Mouse (Mus musculus): ENCODE measurements around the gene Hic1. TPM values are rescaled to one million over a fixed set of nuclear protein-coding genes. Genes with fewer than 3 reads are reported as not detected.

Hic1 gene
- polyA plus RNA-seq, 1 experiment from 2014 or later, result 5.9 TPM

DNA sequence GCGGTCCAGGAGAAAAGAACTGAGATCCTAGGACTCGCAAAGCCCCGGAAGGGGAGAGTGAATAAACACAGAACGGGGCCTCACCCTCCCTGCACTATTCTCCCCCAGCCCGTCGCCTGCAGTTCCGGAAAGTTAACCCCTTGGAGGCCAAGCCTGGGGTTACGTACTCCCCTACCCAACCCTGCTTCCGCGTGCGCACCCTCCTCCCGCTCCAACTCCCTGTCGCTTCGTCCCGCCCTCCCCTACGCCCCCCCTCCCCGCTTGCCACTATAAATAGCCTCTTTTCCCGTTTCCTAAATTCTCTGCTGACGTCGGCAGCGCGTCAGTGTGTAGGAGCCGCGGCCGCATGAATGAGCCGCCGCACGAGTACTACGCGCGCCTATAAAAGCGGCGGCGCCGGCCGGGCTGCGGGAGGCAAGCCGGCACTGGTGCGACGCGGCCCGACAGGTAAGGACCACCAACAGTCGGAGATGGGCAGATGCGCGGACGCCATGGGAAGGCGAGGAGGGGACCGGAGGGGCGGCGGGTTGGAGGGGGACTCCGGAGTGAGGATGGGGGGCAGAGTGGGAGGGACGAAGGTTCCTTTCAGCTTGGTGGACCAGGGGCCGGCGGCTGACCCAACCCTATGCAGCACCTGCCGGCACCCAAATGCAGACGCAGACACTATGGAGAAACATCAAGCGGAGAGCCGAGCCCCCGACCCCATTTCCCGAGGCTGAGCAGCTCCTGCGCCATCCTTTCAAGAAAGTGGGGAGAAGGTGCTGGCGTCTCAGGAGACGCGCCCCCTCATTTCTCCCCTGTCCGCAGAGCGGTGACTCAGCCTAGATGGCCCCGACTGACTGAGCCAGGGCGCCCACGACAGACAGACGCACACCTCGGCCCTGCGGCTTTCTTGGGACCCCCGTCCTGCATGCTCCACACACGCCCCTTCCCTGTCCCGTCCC lies 3.1 kb upstream of the Hic1 start:
- no peak overlapping the region for H3K27ac ChIP-seq (ENCODE audit: low read length)
- peaks cover 24% of the 10 kb centered on the region for H3K4me1 ChIP-seq (ENCODE audit: control insufficient read depth, insufficient read depth, low read length)
- H3K4me2 ChIP-seq (ENCODE audit: low read depth, low read length), result peak overlapping the region; percentile 96
- H3K4me3 ChIP-seq (replicated peaks; ENCODE audit: low read length), result peak overlapping the region; percentile 66
- under 1% methylated on average over 75 of the region's 75 CpGs for WGBS
- peak overlapping the region; percentile 3; the same call in 1 of the 2 replicates for H3K9ac ChIP-seq (ENCODE audit: low read length)
- no peaks in the 10 kb centered on the region for H3K36me3 ChIP-seq (ENCODE audit: control insufficient read depth, insufficient read depth, low read length)
- ATAC-seq (ENCODE audit: insufficient read depth, low FRiP score), result no peak
- H3K9me3 ChIP-seq (replicated peaks; ENCODE audit: control insufficient read depth, low read length), result no peaks in the 10 kb centered on the region
- peaks cover 26% of the 10 kb centered on the region for H3K27me3 ChIP-seq (ENCODE audit: control insufficient read depth, insufficient read depth, low read length)

DNA sequence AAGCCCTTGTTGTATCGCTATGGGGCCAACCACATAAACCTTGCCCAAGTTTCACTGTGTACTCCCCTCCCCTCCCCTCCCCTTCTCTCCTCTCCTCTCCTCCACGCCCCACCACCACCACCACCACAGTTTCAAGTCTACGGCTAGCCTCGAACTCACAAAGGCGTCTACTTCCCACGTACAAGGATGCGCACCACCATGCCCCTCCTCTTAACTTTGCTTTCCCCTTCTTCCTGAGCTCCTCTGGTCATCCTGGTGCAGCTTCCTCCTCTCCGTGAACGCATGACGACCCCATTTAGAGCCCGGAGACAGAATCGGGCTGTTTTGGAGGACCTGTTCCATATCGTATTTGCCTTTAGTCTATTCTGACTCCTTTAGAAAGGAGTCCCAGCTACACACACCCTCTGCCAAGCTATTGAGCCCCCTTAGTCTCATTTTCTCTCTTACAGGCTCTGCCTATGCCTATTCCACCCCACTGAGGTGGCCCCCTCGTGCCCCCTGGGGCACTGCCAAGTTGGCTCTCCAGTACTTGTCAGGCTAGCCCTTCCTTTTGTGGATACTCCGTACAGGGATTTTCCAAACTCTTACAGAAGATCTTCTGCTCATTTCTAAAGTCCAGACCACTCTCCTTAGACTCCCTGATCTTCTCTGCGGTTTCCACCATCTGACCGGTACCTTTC lies 2.0 kb upstream of the Hic1 start:
- Histone ChIP-seq H3K4me1 (ENCODE audit: control insufficient read depth, insufficient read depth, low read length) (peaks cover 30% of the 10 kb centered on the region), H3K36me3 (ENCODE audit: control insufficient read depth, insufficient read depth, low read length) (no peaks in the 10 kb centered on the region), H3K4me2 (ENCODE audit: low read depth, low read length) (no peak overlapping the region), H3K27me3 (ENCODE audit: control insufficient read depth, insufficient read depth, low read length) (peaks cover 28% of the 10 kb centered on the region), H3K4me3 (replicated peaks; ENCODE audit: low read length) (no peak overlapping the region), H3K9ac (ENCODE audit: low read length) (no peak overlapping the region), H3K9me3 (replicated peaks; ENCODE audit: control insufficient read depth, low read length) (no peaks in the 10 kb centered on the region), H3K27ac (ENCODE audit: low read length) (no peak overlapping the region)
- WGBS, result 14% methylated on average over 17 of the region's 17 CpGs
- ATAC-seq (ENCODE audit: insufficient read depth, low FRiP score), result no peak

DNA sequence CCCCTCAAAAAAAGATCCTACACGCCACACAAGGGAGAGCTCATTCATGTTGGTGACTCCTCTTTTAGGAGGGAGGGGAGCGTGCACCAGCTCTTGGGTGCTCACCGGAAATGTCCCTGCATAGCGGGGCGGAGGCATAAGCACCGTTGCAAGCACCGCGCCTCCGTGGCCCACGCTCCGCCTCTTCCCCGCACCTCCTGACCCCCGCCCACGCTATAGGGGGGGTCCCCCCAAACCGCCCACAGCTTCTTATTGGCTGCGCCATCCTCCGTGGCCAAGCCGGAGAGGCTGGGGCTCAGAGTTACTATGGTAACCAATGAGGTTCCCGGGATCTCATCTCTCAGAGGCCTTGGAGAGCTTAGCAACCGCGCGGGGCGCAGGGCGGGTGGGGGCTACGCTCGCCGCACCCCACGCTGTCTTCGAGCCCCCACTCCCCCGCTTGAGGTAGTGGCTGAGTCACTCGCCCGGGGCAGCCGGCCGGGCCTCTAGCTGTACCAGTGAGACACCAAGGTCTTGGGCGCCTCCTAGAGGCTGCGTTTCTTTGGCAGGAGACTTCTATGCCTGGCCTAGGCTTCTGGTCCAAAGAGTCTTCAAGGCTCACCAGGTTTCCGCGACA lies 925 bp upstream of the Hic1 start:
- Histone ChIP-seq H3K4me1 (ENCODE audit: control insufficient read depth, insufficient read depth, low read length) (peaks cover 39% of the 10 kb centered on the region), H3K27ac (ENCODE audit: low read length) (peak overlapping the region; percentile 94), H3K9me3 (replicated peaks; ENCODE audit: control insufficient read depth, low read length) (no peaks in the 10 kb centered on the region), H3K27me3 (ENCODE audit: control insufficient read depth, insufficient read depth, low read length) (peaks cover 34% of the 10 kb centered on the region), H3K9ac (ENCODE audit: low read length) (peak overlapping the region; percentile 86), H3K4me3 (replicated peaks; ENCODE audit: low read length) (peak overlapping the region; percentile 73), H3K4me2 (ENCODE audit: low read depth, low read length) (peak overlapping the region; percentile 88), H3K36me3 (ENCODE audit: control insufficient read depth, insufficient read depth, low read length) (no peaks in the 10 kb centered on the region)
- under 1% methylated on average over 38 of the region's 38 CpGs for WGBS
- peak; percentile 45 for ATAC-seq (ENCODE audit: insufficient read depth, low FRiP score)

DNA sequence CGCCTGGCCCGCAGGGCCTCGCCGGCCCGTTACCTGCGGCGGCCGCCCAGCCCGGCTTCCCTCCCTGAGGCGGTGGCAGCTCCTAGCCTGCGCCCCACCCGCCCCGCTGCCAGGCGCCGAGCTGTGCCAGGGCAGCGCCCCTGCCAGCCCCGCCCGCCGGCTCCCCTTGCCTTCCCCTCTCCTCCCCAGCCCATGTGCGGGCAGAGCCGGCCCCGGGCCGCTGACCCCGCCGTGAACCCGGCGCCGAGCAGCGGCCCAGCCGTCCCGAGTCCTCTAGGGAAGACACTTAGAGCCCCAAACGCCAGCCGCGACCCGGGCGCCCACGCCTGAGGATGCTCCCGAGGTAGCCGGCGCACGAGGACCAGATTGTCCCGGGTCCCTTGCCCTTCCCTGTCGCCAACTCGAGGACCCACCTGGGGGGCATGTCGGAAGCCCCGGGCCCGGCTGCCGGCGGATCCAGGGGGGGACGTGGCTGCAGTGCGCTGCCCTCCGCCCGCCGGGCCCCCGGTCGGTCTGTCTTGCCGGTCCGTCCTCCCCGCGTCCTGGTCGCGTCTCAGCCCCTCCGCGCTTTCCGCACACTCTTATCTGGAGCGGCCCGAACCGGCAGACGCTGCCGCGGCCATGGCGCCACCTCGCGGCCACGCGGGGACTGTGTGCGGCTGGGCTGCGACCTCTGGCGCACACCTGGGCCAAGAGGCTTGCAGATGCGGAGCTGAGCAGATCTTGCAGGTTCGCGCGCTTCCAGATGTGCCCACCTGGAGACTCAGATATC lies 543 bp downstream of the Hic1 start:
- H3K36me3 ChIP-seq (ENCODE audit: control insufficient read depth, insufficient read depth, low read length), result no peaks in the 10 kb centered on the region
- peak overlapping the region; percentile 88 for H3K4me2 ChIP-seq (ENCODE audit: low read depth, low read length)
- H3K27ac ChIP-seq (ENCODE audit: low read length), result peak overlapping the region; percentile 94
- peak overlapping the region; percentile 86 for H3K9ac ChIP-seq (ENCODE audit: low read length)
- no peaks in the 10 kb centered on the region for H3K9me3 ChIP-seq (replicated peaks; ENCODE audit: control insufficient read depth, low read length)
- WGBS, result under 1% methylated on average over 82 of the region's 83 CpGs
- H3K27me3 ChIP-seq (ENCODE audit: control insufficient read depth, insufficient read depth, low read length), result peaks cover 34% of the 10 kb centered on the region
- peaks cover 46% of the 10 kb centered on the region for H3K4me1 ChIP-seq (ENCODE audit: control insufficient read depth, insufficient read depth, low read length)
- H3K4me3 ChIP-seq (replicated peaks; ENCODE audit: low read length), result peak overlapping the region; percentile 73
- ATAC-seq (ENCODE audit: insufficient read depth, low FRiP score), result peak; percentile 46; the same call in 1 of the 2 replicates

DNA sequence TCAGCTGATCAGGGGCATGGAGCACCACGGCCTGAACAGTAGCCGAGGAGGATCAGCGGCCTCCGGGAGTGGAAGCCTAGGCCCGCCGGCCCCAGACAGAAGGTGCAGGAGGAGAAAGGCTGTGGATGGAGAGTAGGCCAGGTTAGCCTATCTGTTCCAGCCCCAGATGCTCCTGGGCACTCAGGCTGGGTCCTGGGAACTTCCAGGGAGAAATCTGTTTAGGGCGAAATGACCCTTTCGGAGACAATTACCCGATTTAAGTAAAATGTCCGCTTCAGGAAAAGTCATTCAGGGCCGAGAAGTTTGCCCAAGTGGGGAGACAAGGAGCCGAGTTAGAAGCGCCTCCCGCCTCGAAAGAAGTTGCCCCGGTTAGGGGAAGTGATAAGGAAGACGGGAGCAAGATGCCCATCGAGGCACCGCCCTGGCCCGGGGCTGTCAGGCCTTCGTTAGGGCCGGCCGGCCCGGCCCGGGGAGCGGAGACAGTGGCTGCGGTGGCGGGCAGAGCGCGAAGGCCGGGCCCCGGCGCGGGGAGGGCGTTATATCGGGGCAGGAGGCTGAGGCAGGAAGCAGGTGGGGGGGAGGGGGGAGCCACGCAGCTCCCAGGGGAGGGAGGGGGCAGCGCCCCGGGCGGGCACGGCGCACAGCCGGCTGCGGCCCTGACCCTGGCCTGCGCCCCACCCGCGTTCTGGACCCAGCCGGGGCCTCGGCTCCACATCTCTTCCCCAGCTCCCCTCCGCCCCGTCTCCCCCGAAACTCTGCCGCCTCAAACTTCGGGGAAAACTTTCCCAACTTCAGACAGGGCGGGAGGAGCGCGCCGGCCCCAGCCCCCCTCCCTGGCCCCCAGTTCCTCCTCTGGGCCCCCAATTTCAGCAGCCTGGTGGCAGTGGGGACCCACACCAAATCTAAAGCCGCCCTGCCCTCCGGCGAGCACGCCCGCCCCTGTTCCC lies 1.4 kb downstream of the Hic1 start:
- H3K4me2 ChIP-seq (ENCODE audit: low read depth, low read length), result peak overlapping the region; percentile 88
- peaks cover 1% of the 10 kb centered on the region; the same call in 1 of the 2 replicates for H3K36me3 ChIP-seq (ENCODE audit: control insufficient read depth, insufficient read depth, low read length)
- H3K9ac ChIP-seq (ENCODE audit: low read length), result peak overlapping the region; percentile 86
- peak overlapping the region; percentile 73 for H3K4me3 ChIP-seq (replicated peaks; ENCODE audit: low read length)
- 7% methylated on average over 61 of the region's 63 CpGs for WGBS
- no peak for ATAC-seq (ENCODE audit: insufficient read depth, low FRiP score)
- peaks cover 53% of the 10 kb centered on the region for H3K4me1 ChIP-seq (ENCODE audit: control insufficient read depth, insufficient read depth, low read length)
- no peaks in the 10 kb centered on the region for H3K9me3 ChIP-seq (replicated peaks; ENCODE audit: control insufficient read depth, low read length)
- peak overlapping the region; percentile 94 for H3K27ac ChIP-seq (ENCODE audit: low read length)
- peaks cover 31% of the 10 kb centered on the region for H3K27me3 ChIP-seq (ENCODE audit: control insufficient read depth, insufficient read depth, low read length)

DNA sequence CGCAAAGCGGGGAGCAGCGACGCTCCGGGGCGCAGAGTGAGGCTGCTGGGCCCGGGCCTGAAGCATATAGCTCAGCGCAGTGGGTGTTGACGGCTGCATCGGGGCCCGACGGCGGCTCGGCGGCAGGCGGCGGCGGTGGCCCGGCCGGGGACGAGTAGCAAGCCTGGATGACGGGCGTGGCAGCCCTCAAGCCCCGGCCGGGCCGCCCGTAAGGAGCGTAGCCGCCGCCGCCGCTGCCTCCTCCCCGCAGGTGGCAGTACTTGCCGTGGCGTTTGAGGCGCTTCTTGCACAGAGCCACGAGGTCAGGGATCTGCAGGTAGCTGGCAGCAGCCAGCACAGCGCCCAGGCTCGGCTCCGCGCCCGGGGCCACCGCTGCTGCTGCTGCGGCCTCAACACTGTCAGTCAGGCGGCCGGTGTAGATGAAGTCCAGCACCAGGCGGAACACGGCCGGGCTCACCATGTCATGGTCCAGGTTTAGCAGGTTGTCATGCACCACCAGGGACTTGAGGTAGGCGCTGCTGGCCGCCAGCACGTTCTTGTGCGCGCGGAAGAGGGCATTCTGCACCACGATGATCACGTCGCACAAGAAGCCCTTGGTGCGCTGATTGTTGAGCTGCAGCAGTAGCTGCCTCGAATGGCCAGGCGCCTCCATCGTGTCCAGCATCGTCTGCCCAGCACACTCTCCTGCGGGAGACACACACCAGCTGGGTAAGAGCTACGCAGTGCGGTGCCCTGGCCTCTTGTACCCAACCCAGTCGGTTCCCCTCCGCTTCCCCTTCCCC lies 2.3 kb downstream of the Hic1 start:
- Histone ChIP-seq H3K4me2 (ENCODE audit: low read depth, low read length) (peak overlapping the region; percentile 88), H3K36me3 (ENCODE audit: control insufficient read depth, insufficient read depth, low read length) (peaks cover 5% of the 10 kb centered on the region; the same call in 1 of the 2 replicates), H3K4me1 (ENCODE audit: control insufficient read depth, insufficient read depth, low read length) (peaks cover 55% of the 10 kb centered on the region), H3K27me3 (ENCODE audit: control insufficient read depth, insufficient read depth, low read length) (peaks cover 23% of the 10 kb centered on the region), H3K27ac (ENCODE audit: low read length) (peak overlapping the region; percentile 94), H3K4me3 (replicated peaks; ENCODE audit: low read length) (peak overlapping the region; percentile 73), H3K9ac (ENCODE audit: low read length) (peak overlapping the region; percentile 86), H3K9me3 (replicated peaks; ENCODE audit: control insufficient read depth, low read length) (no peaks in the 10 kb centered on the region)
- WGBS, result 5% methylated on average over 67 of the region's 68 CpGs
- no peak for ATAC-seq (ENCODE audit: insufficient read depth, low FRiP score)

DNA sequence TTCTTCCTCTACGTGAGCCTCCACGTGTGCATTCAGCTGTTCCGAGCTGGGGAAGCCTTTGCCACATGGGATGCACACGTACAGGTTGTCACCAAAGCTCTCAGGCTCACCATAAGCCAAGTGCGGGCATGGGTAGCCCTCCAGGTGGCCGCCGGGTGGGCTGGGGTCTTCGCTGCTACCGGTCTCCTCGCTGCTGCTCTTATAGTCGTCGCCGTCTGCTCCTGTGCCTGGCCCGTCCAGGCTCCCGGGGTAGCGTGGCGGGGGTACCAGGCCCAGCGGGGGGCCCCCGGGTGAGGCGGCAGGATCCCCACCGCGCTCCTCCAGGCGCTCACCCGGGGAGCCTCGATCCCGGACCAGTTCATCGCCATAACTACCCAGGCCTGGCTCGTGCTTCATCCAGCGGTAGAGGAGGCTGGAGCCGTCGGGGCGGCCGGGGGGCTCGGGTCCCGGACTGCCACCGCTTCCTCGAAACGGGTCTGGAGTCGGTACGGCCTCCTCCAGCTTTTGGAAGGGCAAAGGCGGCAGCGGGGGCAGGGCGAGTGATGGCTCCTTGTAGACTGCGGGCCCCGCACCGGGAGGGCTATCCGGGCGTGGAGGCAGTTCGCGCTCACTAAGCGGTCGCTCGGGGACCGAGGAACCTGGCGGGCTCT lies 3.0 kb downstream of the Hic1 start:
- 10% methylated on average over 55 of the region's 55 CpGs for WGBS
- Histone ChIP-seq H3K27me3 (ENCODE audit: control insufficient read depth, insufficient read depth, low read length) (peaks cover 22% of the 10 kb centered on the region), H3K27ac (ENCODE audit: low read length) (peak overlapping the region; percentile 94), H3K4me3 (replicated peaks; ENCODE audit: low read length) (peak overlapping the region; percentile 73), H3K4me1 (ENCODE audit: control insufficient read depth, insufficient read depth, low read length) (peaks cover 60% of the 10 kb centered on the region), H3K4me2 (ENCODE audit: low read depth, low read length) (peak overlapping the region; percentile 88), H3K36me3 (ENCODE audit: control insufficient read depth, insufficient read depth, low read length) (peaks cover 5% of the 10 kb centered on the region; the same call in 1 of the 2 replicates), H3K9me3 (replicated peaks; ENCODE audit: control insufficient read depth, low read length) (no peaks in the 10 kb centered on the region), H3K9ac (ENCODE audit: low read length) (peak overlapping the region; percentile 86)
- ATAC-seq (ENCODE audit: insufficient read depth, low FRiP score), result no peak
